Mouse (Mus musculus) MEL (cell line): ENCODE measurements around the gene Cdh13. TPM values are rescaled to one million over a fixed set of nuclear protein-coding genes. Genes with fewer than 3 reads are reported as not detected.

Source experiments
- DNase-seq: peaks from one replicate; pipeline ENCODE4 v3.0.0; 2011; ENCODE audit warnings: low read depth, low spot score
- H3K27ac ChIP-seq: 2 replicates; pipeline ENCODE4 v1.5.1; 2012; ENCODE audit warnings: low read depth, mild to moderate bottlenecking, control low read depth, low read length, moderate library complexity; ENCODE audit not compliant: control insufficient read depth
- H3K27me3 ChIP-seq, 2 experiments: fragments of 150-350 bp in 1 of 2; sonication (generic) in 1 of 2; 2 replicates each; pipeline ENCODE4 v1.6.1; 2012; ENCODE audit warnings: low read length in 2 of 2, mild to moderate bottlenecking in 2 of 2, improper control_type of control experiment in 1 of 2, moderate library complexity in 1 of 2; ENCODE audit not compliant: insufficient read depth in 2 of 2, control insufficient read depth in 1 of 2
- H3K36me3 ChIP-seq, 2 experiments: 2 replicates each; pipeline ENCODE4 v1.6.1; 2012 to 2014; ENCODE audit warnings: low read length in 2 of 2, improper control_type of control experiment in 1 of 2, inconsistent platforms in 1 of 2, mild to moderate bottlenecking in 1 of 2; ENCODE audit not compliant: insufficient read depth in 2 of 2, control insufficient read depth in 1 of 2
- H3K4me1 ChIP-seq, 2 experiments: fragments of 150-350 bp in 1 of 2; sonication (generic) in 1 of 2; 2 replicates each; pipeline ENCODE4 v1.6.1; 2012; ENCODE audit warnings: low read length in 2 of 2, improper control_type of control experiment in 1 of 2, mild to moderate bottlenecking in 1 of 2; ENCODE audit not compliant: insufficient read depth in 2 of 2, control insufficient read depth in 1 of 2
- H3K4me3 ChIP-seq, 2 experiments: fragments of 150-350 bp in 1 of 2; sonication (generic) in 1 of 2; 2 replicates each; pipeline ENCODE4 v1.5.1; 2012; ENCODE audit warnings: low read depth in 2 of 2, low read length in 2 of 2, mild to moderate bottlenecking in 2 of 2, moderate library complexity in 2 of 2, control low read depth in 1 of 2, improper control_type of control experiment in 1 of 2; ENCODE audit not compliant: control insufficient read depth in 1 of 2, insufficient read depth in 1 of 2
- H3K79me2 ChIP-seq: 2 replicates; pipeline ENCODE4 v1.6.1; 2012; ENCODE audit warnings: mild to moderate bottlenecking, low read length, moderate library complexity; ENCODE audit not compliant: control insufficient read depth, poor library complexity, insufficient read depth
- H3K9ac ChIP-seq: 2 replicates; pipeline ENCODE4 v1.6.1; 2012; ENCODE audit warnings: low read depth, mild to moderate bottlenecking, control low read depth, low read length, moderate library complexity; ENCODE audit not compliant: control insufficient read depth, poor library complexity, severe bottlenecking
- H3K9me3 ChIP-seq: fragments of 150-350 bp; sonication (generic); replicated peaks from 2 replicates; pipeline ENCODE4 v1.6.1; 2012; ENCODE audit warnings: mild to moderate bottlenecking, low read length, improper control_type of control experiment, moderate library complexity; ENCODE audit not compliant: insufficient read depth
- CHD1 ChIP-seq: IDR thresholded peaks from 2 replicates; pipeline ENCODE4 v1.6.1; 2012; ENCODE audit warnings: low read depth, mild to moderate bottlenecking, inconsistent platforms, low read length, improper control_type of control experiment
- CHD2 ChIP-seq: IDR thresholded peaks from 2 replicates; pipeline ENCODE4 v1.6.1; 2011; ENCODE audit warnings: low read length, improper control_type of control experiment
- CTCF ChIP-seq, 3 experiments: IDR thresholded peaks in 2 of 3; conservative IDR thresholded peaks in 1 of 3; 2 replicates each; pipeline ENCODE4 v1.5.1; 2011 to 2012; ENCODE audit warnings: low read length in 3 of 3, low read depth in 2 of 3, mild to moderate bottlenecking in 2 of 3, improper control_type of control experiment in 1 of 3, inconsistent platforms in 1 of 3, mixed read lengths in 1 of 3, moderate library complexity in 1 of 3; ENCODE audit not compliant: control insufficient read depth in 1 of 3, insufficient read depth in 1 of 3, poor library complexity in 1 of 3, severe bottlenecking in 1 of 3
- ELF1 ChIP-seq: IDR thresholded peaks from 2 replicates; pipeline ENCODE4 v1.6.1; 2014; ENCODE audit warnings: low read depth, mild to moderate bottlenecking, inconsistent platforms, low read length, improper control_type of control experiment, moderate library complexity
- ETS1 ChIP-seq: IDR thresholded peaks from 2 replicates; pipeline ENCODE4 v1.6.1; 2012; ENCODE audit warnings: low read depth, mild to moderate bottlenecking, inconsistent platforms, low read length, improper control_type of control experiment, moderate library complexity
- GATA1 ChIP-seq: IDR thresholded peaks from 2 replicates; pipeline ENCODE4 v1.6.1; 2011; ENCODE audit warnings: low read depth, low read length, improper control_type of control experiment
- HCFC1 ChIP-seq: IDR thresholded peaks from 2 replicates; pipeline ENCODE4 v1.6.1; 2012; ENCODE audit warnings: low read depth, mild to moderate bottlenecking, inconsistent platforms, low read length, improper control_type of control experiment, moderate library complexity
- KAT2A ChIP-seq: conservative IDR thresholded peaks from 2 replicates; pipeline ENCODE4 v1.6.1; 2012; ENCODE audit warnings: low read depth, low read length, improper control_type of control experiment, inconsistent platforms
- MAFK ChIP-seq: IDR thresholded peaks from 2 replicates; pipeline ENCODE4 v1.6.1; 2011; ENCODE audit warnings: low read depth, mild to moderate bottlenecking, low read length, improper control_type of control experiment, borderline replicate concordance
- MAX ChIP-seq: IDR thresholded peaks from 2 replicates; pipeline ENCODE4 v1.6.1; 2011; ENCODE audit warnings: low read length, improper control_type of control experiment
- MAZ ChIP-seq: IDR thresholded peaks from 2 replicates; pipeline ENCODE4 v1.6.1; 2012; ENCODE audit warnings: low read depth, mild to moderate bottlenecking, inconsistent platforms, low read length, improper control_type of control experiment
- MEF2A ChIP-seq: IDR thresholded peaks from 2 replicates; pipeline ENCODE4 v1.6.1; 2014; ENCODE audit warnings: low read depth, mild to moderate bottlenecking, inconsistent platforms, low read length, improper control_type of control experiment; ENCODE audit not compliant: poor library complexity, insufficient replicate concordance, severe bottlenecking; ENCODE audit errors: extremely low read depth
- MXI1 ChIP-seq: IDR thresholded peaks from 2 replicates; pipeline ENCODE4 v1.6.1; 2011; ENCODE audit warnings: mild to moderate bottlenecking, low read depth, low read length, improper control_type of control experiment
- MYB ChIP-seq: IDR thresholded peaks from 2 replicates; pipeline ENCODE4 v1.6.1; 2011; ENCODE audit warnings: mild to moderate bottlenecking, low read depth, low read length, improper control_type of control experiment
- NELFE ChIP-seq: IDR thresholded peaks from 2 replicates; pipeline ENCODE4 v1.6.1; 2011; ENCODE audit warnings: low read depth, low read length, improper control_type of control experiment
- NRF1 ChIP-seq: IDR thresholded peaks from 2 replicates; pipeline ENCODE4 v1.6.1; 2014; ENCODE audit warnings: low read depth, mild to moderate bottlenecking, inconsistent platforms, low read length, improper control_type of control experiment, moderate library complexity; ENCODE audit not compliant: poor library complexity, insufficient read depth, severe bottlenecking
- POLR2AphosphoS2 ChIP-seq: IDR thresholded peaks from 2 replicates; pipeline ENCODE4 v1.6.1; 2011; ENCODE audit warnings: low read length, improper control_type of control experiment
- RCOR1 ChIP-seq: IDR thresholded peaks from 2 replicates; pipeline ENCODE4 v1.6.1; 2012; ENCODE audit warnings: low read depth, mild to moderate bottlenecking, inconsistent platforms, low read length, improper control_type of control experiment
- SIN3A ChIP-seq: IDR thresholded peaks from 2 replicates; pipeline ENCODE4 v1.6.1; 2012; ENCODE audit warnings: low read length, improper control_type of control experiment, inconsistent platforms
- SMC3 ChIP-seq: IDR thresholded peaks from 2 replicates; pipeline ENCODE4 v1.6.1; 2011; ENCODE audit warnings: low read depth, low read length, improper control_type of control experiment
- TAL1 ChIP-seq: IDR thresholded peaks from 2 replicates; pipeline ENCODE4 v1.6.1; 2012; ENCODE audit warnings: mild to moderate bottlenecking, inconsistent platforms, low read length, moderate library complexity, mixed read lengths
- TBP ChIP-seq: IDR thresholded peaks from 2 replicates; pipeline ENCODE4 v1.8.0; 2011; ENCODE audit warnings: low read depth, low read length, improper control_type of control experiment
- USF1 ChIP-seq: IDR thresholded peaks from 2 replicates; pipeline ENCODE4 v1.6.1; 2014; ENCODE audit warnings: low read depth, mild to moderate bottlenecking, inconsistent platforms, low read length, improper control_type of control experiment, moderate library complexity
- ZC3H11A ChIP-seq: IDR thresholded peaks from 2 replicates; pipeline ENCODE4 v1.6.1; 2012; ENCODE audit warnings: low read depth, mild to moderate bottlenecking, inconsistent platforms, low read length, improper control_type of control experiment
- ZKSCAN1 ChIP-seq: IDR thresholded peaks from 2 replicates; pipeline ENCODE4 v1.6.1; 2012; ENCODE audit warnings: low read depth, mild to moderate bottlenecking, inconsistent platforms, low read length, improper control_type of control experiment, moderate library complexity
- ZMIZ1 ChIP-seq: IDR thresholded peaks from 2 replicates; pipeline ENCODE4 v1.6.1; 2012; ENCODE audit warnings: low read depth, mild to moderate bottlenecking, inconsistent platforms, low read length, improper control_type of control experiment, moderate library complexity
- ZNF384 ChIP-seq: IDR thresholded peaks from 2 replicates; pipeline ENCODE4 v1.6.1; 2012; ENCODE audit warnings: low read depth, mild to moderate bottlenecking, inconsistent platforms, low read length, improper control_type of control experiment
- polyA plus RNA-seq, 2 experiments: library from polyadenylated mRNA; stranded (reverse) in 1 of 2; unstranded in 1 of 2; fragments of >175 nt in 1 of 2; fragments of >200 nt in 1 of 2; gene quantifications; 2 replicates each; pipeline versions ENCODE4 v1.2.1 to v1.2.4; 2012; ENCODE audit warnings: low replicate concordance in 2 of 2, low read depth in 1 of 2; ENCODE audit not compliant: insufficient read length in 2 of 2, insufficient read depth in 1 of 2, missing spikeins in 1 of 2
- total RNA-seq: library from RNA; depleted of rRNA; stranded (reverse); fragments of 300-350 nt; gene quantifications from 2 replicates; pipeline ENCODE4 v1.2.3, GENCODE M21; 2012

Cdh13 gene
- total and polyA plus RNA-seq, 3 experiments: not detected

- Histone ChIP-seq H3K4me1 (no peaks in the 10 kb centered on the region), H3K4me3 (no peak overlapping the region)
- TF ChIP-seq HCFC1: no peak
- no peak for TF ChIP-seq NRF1
- no peak for TF ChIP-seq CHD2
- TF ChIP-seq SMC3: no peak
- no peak for TF ChIP-seq USF1
- no peak for TF ChIP-seq ZC3H11A
- TF ChIP-seq ELF1: no peak
- TF ChIP-seq MAX: no peak
- TF ChIP-seq ZNF384: no peak
- TF ChIP-seq CTCF (IDR thresholded peaks at IDR 0.05 in 2 of 3, conservative IDR thresholded peaks at IDR 0.05 in 1 of 3; ENCODE audit: control insufficient read depth in 1 of 3, insufficient read depth in 1 of 3, low read depth in 2 of 3, low read length in 3 of 3, poor library complexity in 1 of 3, severe bottlenecking in 1 of 3): no peak
- no peak for TF ChIP-seq SIN3A
- TF ChIP-seq ZKSCAN1: no peak
- TF ChIP-seq MAZ: no peak
- TF ChIP-seq GATA1: no peak
- TF ChIP-seq TBP: no peak
- TF ChIP-seq ETS1: no peak
- TF ChIP-seq ZMIZ1: no peak
- TF ChIP-seq TAL1: no peak
- TF ChIP-seq KAT2A: no peak
- TF ChIP-seq, all 39 proteins: peak for 0
- no peaks in the 10 kb centered on the region for H3K79me2 ChIP-seq
- no peaks in the 10 kb centered on the region for H3K27me3 ChIP-seq
- H3K36me3 ChIP-seq: no peaks in the 10 kb centered on the region
- H3K27ac ChIP-seq: no peak overlapping the region
- H3K9ac ChIP-seq: no peak overlapping the region
- no peaks in the 10 kb centered on the region for H3K9me3 ChIP-seq
- DNase-seq: no peak
Measured at GRCm38 (mm10) chr8:118649981-118650380, 366.4 kb downstream of the Cdh13 start.

- H3K27ac ChIP-seq: no peak overlapping the region
- TF ChIP-seq RCOR1: no peak
- TF ChIP-seq ZKSCAN1: no peak
- TF ChIP-seq MAZ: no peak
- TF ChIP-seq POLR2AphosphoS2: no peak
- TF ChIP-seq SMC3: no peak
- TF ChIP-seq NELFE: no peak
- no peak for TF ChIP-seq MAX
- TF ChIP-seq MXI1: no peak
- TF ChIP-seq MAFK: no peak
- no peak for TF ChIP-seq MEF2A
- no peak for TF ChIP-seq CHD1
- no peak for TF ChIP-seq CHD2
- TF ChIP-seq TBP: no peak
- no peak for TF ChIP-seq MYB
- H3K27me3 ChIP-seq: no peaks in the 10 kb centered on the region
- no peaks in the 10 kb centered on the region for H3K79me2 ChIP-seq
- H3K36me3 ChIP-seq: no peaks in the 10 kb centered on the region
- no peaks in the 10 kb centered on the region for H3K9me3 ChIP-seq
- H3K4me1 ChIP-seq: no peaks in the 10 kb centered on the region
- H3K4me3 ChIP-seq: no peak overlapping the region
- DNase-seq: no peak
- no peak overlapping the region for H3K9ac ChIP-seq
Measured at GRCm38 (mm10) chr8:118662001-118662829, 378.7 kb downstream of the Cdh13 start.
